Mouse (Mus musculus) liver, embryonic 12.5 days (tissue): Measurements from ENCODE around the gene Rsph3b. TPM values are rescaled to one million over a fixed set of nuclear protein-coding genes. Genes with fewer than 3 reads are reported as not detected.
"Not testable (repeated sequence)": the region's sequence is repeated elsewhere in the genome, so short reads cannot be mapped to it uniquely, and the experiment has no call there.

Source experiments
- ATAC-seq: fragments of 200-750 bp; cut with Nextera tagmentation; 2 replicates; pipeline ENCODE4 v1.8.0; 2017; ENCODE audit warnings: moderate number of reproducible peaks, mild to moderate bottlenecking, moderate library complexity
- H3K27ac ChIP-seq: fragments of 300-500 bp; sonication (generic); 2 replicates; pipeline ENCODE4 v1.5.1; 2016; ENCODE audit warnings: mild to moderate bottlenecking
- H3K27me3 ChIP-seq: fragments of 300-500 bp; sonication (generic); replicated peaks from 2 replicates; pipeline ENCODE4 v1.6.1; 2016; ENCODE audit warnings: mild to moderate bottlenecking, moderate library complexity
- H3K36me3 ChIP-seq: fragments of 300-500 bp; sonication (generic); 2 replicates; pipeline ENCODE4 v1.6.1; 2016; ENCODE audit warnings: mild to moderate bottlenecking, moderate library complexity
- H3K4me1 ChIP-seq: fragments of 300-500 bp; sonication (generic); 2 replicates; pipeline ENCODE4 v1.6.1; 2016
- H3K4me2 ChIP-seq: fragments of 300-500 bp; sonication (generic); 2 replicates; pipeline ENCODE4 v1.6.1; 2016; ENCODE audit warnings: mild to moderate bottlenecking, moderate library complexity
- H3K4me3 ChIP-seq: fragments of 300-500 bp; sonication (generic); 2 replicates; pipeline ENCODE4 v1.5.1; 2016; ENCODE audit warnings: mild to moderate bottlenecking, moderate library complexity
- H3K9ac ChIP-seq: fragments of 300-500 bp; sonication (generic); 2 replicates; pipeline ENCODE4 v1.6.1; 2016; ENCODE audit warnings: mild to moderate bottlenecking, moderate library complexity
- H3K9me3 ChIP-seq: fragments of 300-500 bp; sonication (generic); replicated peaks from 2 replicates; pipeline ENCODE4 v1.6.1; 2016; ENCODE audit warnings: mild to moderate bottlenecking, moderate library complexity
- WGBS: fragments of 180-500 bp; shearing (Covaris S2); methylation state at CpG from one replicate; pipeline ENCODE4 v1.1.7; 2016; ENCODE audit not compliant: insufficient replicate concordance; 5-methylcytosine and 5-hydroxymethylcytosine counted together
- polyA plus RNA-seq: library from polyadenylated mRNA; unstranded; fragments of >200 nt; fragmentation: Nextera tagmentation; extraction: Ambion mirVana; gene quantifications from 2 replicates; pipeline ENCODE4 v1.2.1, GENCODE M21; 2016

Gene Rsph3b
- polyA plus RNA-seq, 1 experiment from 2014 or later = 18.0 TPM

DNA sequence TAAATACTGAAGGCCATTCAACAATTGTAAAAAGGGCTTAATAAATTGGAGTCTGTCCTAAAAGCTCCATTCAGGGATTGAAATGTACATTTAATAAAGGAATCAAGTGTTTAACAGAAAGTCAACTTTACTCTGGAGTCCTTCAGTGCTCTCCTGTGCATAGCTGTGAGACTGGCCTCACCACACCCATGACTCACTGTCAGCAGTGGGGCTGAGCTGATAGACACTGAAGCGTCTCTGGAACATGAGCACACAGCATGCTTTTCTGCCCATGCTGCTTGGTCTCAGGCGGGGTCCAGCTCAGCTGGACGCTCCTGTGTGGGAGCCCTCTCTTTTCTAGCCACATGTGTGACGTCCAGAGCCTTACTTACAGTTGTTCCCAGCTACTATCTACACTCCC lies 5.9 kb downstream of the Rsph3b start:
- H3K27me3 ChIP-seq, H3K4me1 ChIP-seq, H3K4me3 ChIP-seq, H3K4me2 ChIP-seq, H3K36me3 ChIP-seq, H3K9me3 ChIP-seq, H3K9ac ChIP-seq, H3K27ac ChIP-seq, ATAC-seq: not testable (repeated sequence)
- no CpG with 5 or more reads among the region's 4 CpGs for WGBS

- H3K4me2 ChIP-seq, ATAC-seq, H3K27me3 ChIP-seq, H3K36me3 ChIP-seq, H3K27ac ChIP-seq, H3K9me3 ChIP-seq, H3K4me3 ChIP-seq, H3K9ac ChIP-seq, H3K4me1 ChIP-seq: not testable (repeated sequence)
- WGBS = 90% methylated on average over 7 of the region's 7 CpGs
Measured at GRCm38 (mm10) chr17:6931625-6932024, 16.9 kb downstream of the Rsph3b start.

GRCm38 (mm10) chr17:6920351-6920894 lies 28.1 kb downstream of the Rsph3b start:
- H3K4me2 ChIP-seq, H3K27me3 ChIP-seq, H3K27ac ChIP-seq, H3K9ac ChIP-seq, H3K36me3 ChIP-seq, H3K9me3 ChIP-seq, H3K4me3 ChIP-seq, H3K4me1 ChIP-seq: not testable (repeated sequence)
- WGBS = 64% methylated on average over 7 of the region's 7 CpGs
- peak; percentile 42; the same call in 1 of the 2 replicates for ATAC-seq

GRCm38 (mm10) chr17:6919388-6919787 lies 29.1 kb downstream of the Rsph3b start:
- WGBS = 47% methylated on average over 3 of the region's 3 CpGs
- not testable (repeated sequence) for H3K9ac ChIP-seq, H3K4me2 ChIP-seq, H3K36me3 ChIP-seq, H3K27ac ChIP-seq, H3K27me3 ChIP-seq, H3K4me1 ChIP-seq, ATAC-seq, H3K4me3 ChIP-seq, H3K9me3 ChIP-seq

DNA sequence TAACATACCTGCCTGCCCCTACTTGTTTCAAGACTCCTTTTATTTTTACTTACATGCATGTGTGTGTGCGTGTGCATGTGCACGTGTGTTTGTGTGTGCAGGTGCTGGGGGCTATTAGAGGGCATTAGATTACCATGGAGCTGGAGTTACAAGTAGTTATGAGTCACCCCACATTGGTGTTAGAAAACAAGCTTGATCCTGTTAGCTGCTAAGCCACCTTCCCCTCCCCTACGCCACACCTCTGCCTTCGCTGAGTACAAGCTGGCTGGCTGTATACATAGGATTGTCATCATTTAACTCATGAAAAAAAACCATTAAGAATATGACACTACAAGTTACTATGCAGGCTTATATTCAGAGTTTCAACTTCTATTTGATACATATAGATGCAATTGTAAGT lies 33.2 kb downstream of the Rsph3b start:
- ATAC-seq, H3K9me3 ChIP-seq, H3K4me3 ChIP-seq, H3K27me3 ChIP-seq, H3K4me1 ChIP-seq, H3K9ac ChIP-seq, H3K4me2 ChIP-seq, H3K36me3 ChIP-seq, H3K27ac ChIP-seq: not testable (repeated sequence)
- WGBS = 84% methylated on average over 4 of the region's 4 CpGs

DNA sequence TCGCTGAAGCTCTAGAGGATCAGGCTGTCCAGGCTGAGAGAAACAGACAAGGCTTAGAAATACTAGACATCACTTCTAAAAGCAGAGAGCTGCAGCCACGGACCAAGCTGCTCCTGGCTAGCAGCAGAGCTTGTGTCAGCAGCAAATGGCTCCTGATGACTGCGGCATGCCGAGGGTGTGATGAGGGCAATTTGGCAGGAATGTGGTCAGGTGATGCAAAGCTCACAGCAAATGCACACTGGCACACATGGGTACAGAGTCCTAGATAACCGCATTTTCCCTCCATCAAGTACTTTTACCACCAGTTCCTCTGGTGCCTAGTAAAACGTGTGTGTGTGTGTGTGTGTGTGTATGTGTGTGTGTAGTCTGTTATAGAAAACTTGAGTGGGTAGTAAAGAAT lies 34.4 kb downstream of the Rsph3b start:
- not testable (repeated sequence) for H3K27ac ChIP-seq, H3K4me3 ChIP-seq, H3K9ac ChIP-seq, H3K36me3 ChIP-seq, H3K9me3 ChIP-seq, H3K4me1 ChIP-seq, ATAC-seq, H3K4me2 ChIP-seq, H3K27me3 ChIP-seq
- 43% methylated on average over 2 of the region's 6 CpGs for WGBS

- not testable (repeated sequence) for H3K4me1 ChIP-seq, H3K9ac ChIP-seq, H3K9me3 ChIP-seq, H3K4me2 ChIP-seq, H3K36me3 ChIP-seq, H3K4me3 ChIP-seq, H3K27ac ChIP-seq, H3K27me3 ChIP-seq, ATAC-seq
- 76% methylated on average over 1 of the region's 2 CpGs for WGBS
Measured at GRCm38 (mm10) chr17:6900361-6900760, 48.1 kb downstream of the Rsph3b start.

GRCm38 (mm10) chr17:6897996-6898562 lies 50.4 kb downstream of the Rsph3b start:
- H3K27ac ChIP-seq, ATAC-seq, H3K9ac ChIP-seq, H3K4me3 ChIP-seq, H3K36me3 ChIP-seq, H3K4me2 ChIP-seq, H3K9me3 ChIP-seq, H3K27me3 ChIP-seq, H3K4me1 ChIP-seq: not testable (repeated sequence)
- WGBS = 61% methylated on average over 7 of the region's 7 CpGs

DNA sequence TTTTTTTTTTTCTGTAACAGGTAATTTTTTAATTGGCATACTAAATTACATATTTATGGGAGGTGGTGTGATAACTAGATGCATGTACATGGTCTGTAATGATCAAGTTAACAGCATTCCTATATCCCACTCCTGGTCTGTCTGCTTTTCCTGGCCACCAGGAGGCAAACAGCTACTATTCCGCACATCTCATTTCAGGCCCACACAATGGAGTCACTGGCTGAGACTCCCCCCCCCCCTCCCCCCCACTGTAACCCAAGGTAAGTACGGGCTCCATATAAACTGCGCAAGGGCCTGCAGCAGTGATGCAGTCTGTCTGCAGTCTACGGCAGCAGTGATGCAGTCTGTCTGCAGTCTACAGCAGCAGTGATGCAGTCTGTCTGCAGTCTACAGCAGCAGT lies 51.7 kb downstream of the Rsph3b start:
- Histone ChIP-seq H3K9ac (no peak overlapping the region), H3K4me3 (no peak overlapping the region), H3K4me2 (no peak overlapping the region), H3K9me3 (no peaks in the 10 kb centered on the region), H3K4me1 (no peaks in the 10 kb centered on the region), H3K27ac (no peak overlapping the region), H3K27me3 (no peaks in the 10 kb centered on the region), H3K36me3 (no peaks in the 10 kb centered on the region)
- WGBS = 74% methylated on average over 4 of the region's 4 CpGs
- no peak for ATAC-seq

DNA sequence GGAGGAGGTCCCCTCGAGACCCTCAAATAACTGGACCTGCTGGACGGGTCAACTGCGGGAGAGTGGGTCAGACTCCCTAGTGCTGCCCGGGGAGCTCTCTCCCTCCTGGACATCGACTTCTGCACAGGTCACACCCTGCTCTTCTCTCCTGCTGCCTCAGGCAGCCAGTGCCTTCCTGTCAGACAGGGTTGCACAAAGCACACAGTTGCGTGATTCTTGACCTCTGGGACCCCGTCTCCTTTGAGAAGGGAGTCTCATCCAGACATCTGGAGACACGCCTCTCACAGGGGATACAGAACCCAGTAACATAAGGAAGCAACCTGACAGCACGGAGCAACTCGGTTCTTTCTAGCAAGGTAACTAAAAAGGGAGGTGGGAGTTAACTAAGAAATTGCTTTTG lies 55.1 kb downstream of the Rsph3b start:
- no peak overlapping the region for H3K9ac ChIP-seq
- H3K36me3 ChIP-seq = no peaks in the 10 kb centered on the region
- H3K27ac ChIP-seq = no peak overlapping the region
- no peaks in the 10 kb centered on the region for H3K4me1 ChIP-seq
- H3K4me3 ChIP-seq = no peak overlapping the region
- WGBS = 66% methylated on average over 10 of the region's 10 CpGs
- no peak for ATAC-seq
- H3K9me3 ChIP-seq = no peaks in the 10 kb centered on the region
- H3K27me3 ChIP-seq = no peaks in the 10 kb centered on the region
- H3K4me2 ChIP-seq = no peak overlapping the region

GRCm38 (mm10) chr17:6891966-6892934 lies 56.2 kb downstream of the Rsph3b start:
- H3K27ac ChIP-seq = no peak overlapping the region
- no peak overlapping the region for H3K4me3 ChIP-seq
- H3K9ac ChIP-seq = no peak overlapping the region
- H3K36me3 ChIP-seq = no peaks in the 10 kb centered on the region
- H3K9me3 ChIP-seq = no peaks in the 10 kb centered on the region
- no peak for ATAC-seq
- no peaks in the 10 kb centered on the region for H3K27me3 ChIP-seq
- no peaks in the 10 kb centered on the region for H3K4me1 ChIP-seq
- WGBS = 58% methylated on average over 7 of the region's 7 CpGs
- H3K4me2 ChIP-seq = no peak overlapping the region

GRCm38 (mm10) chr17:6886445-6886844 lies 62.0 kb downstream of the Rsph3b start:
- Histone ChIP-seq H3K27me3 (no peaks in the 10 kb centered on the region), H3K4me3 (no peak overlapping the region), H3K36me3 (no peaks in the 10 kb centered on the region), H3K4me1 (no peaks in the 10 kb centered on the region), H3K27ac (no peak overlapping the region), H3K4me2 (no peak overlapping the region), H3K9me3 (no peaks in the 10 kb centered on the region), H3K9ac (no peak overlapping the region)
- no peak for ATAC-seq
- 49% methylated on average over 1 of the region's 1 CpGs for WGBS
